Comparison of ENCODE assay signal across 15 mouse cellular contexts in genomic region chr13:54695479-54696230, GRCm38 (mm10). TPM values are rescaled to one million over a fixed set of nuclear protein-coding genes. Genes with fewer than 3 reads are reported as not detected.
"Had no signal": no experiment of that assay in that cellular context is flagged by ENCODE, and none has a peak within 500 bp of the region (broad histone marks: within the 10 kb centered on the region; RNA-seq: fewer than 3 reads in every experiment).

No protein-coding gene starts in this region.

- H3K27ac ChIP-seq: limb, embryonic 15.5 days; neural tube, embryonic 13.5 days had no signal

- H3K36me3 ChIP-seq: limb, embryonic 15.5 days; neural tube, embryonic 13.5 days; stomach, embryonic 15.5 days had no signal

- H3K4me2 ChIP-seq: limb, embryonic 15.5 days had no signal

- DNase-seq: kidney, adult 18-20 months; kidney, postnatal 14 days; layer of hippocampus, adult 9-11 months; layer of hippocampus, postnatal 36 days; lung, adult 18-20 months; midbrain, embryonic 14.5 days; retina, postnatal 1 day; right cerebral cortex, postnatal 4 days; thymus, adult 2 months; thymus, postnatal 25 days had no signal

- H3K9ac ChIP-seq: limb, embryonic 15.5 days; stomach, embryonic 15.5 days had no signal

- H3K9me3 ChIP-seq: limb, embryonic 15.5 days; neural tube, embryonic 13.5 days; stomach, embryonic 15.5 days had no signal

- H3K27me3 ChIP-seq: limb, embryonic 15.5 days; neural tube, embryonic 13.5 days; stomach, embryonic 15.5 days had no signal

RNA-seq across cellular contexts. Expression of gene Cdhr2, which starts 5.6 kb away (rescaled TPM):
- polyA plus RNA-seq: limb, embryonic 11.5 days; limb, embryonic 15.5 days; lung, embryonic 16.5 days had no signal
